Mouse (Mus musculus): ENCODE measurements around the gene Rcc1. TPM values are rescaled to one million over a fixed set of nuclear protein-coding genes. Genes with fewer than 3 reads are reported as not detected.

The Rcc1 gene
- total and polyA plus RNA-seq, 3 experiments: 4.3 to 16.9 (median 12.4) TPM

Other genes with a start within 250 kb of the Rcc1 start
- gene Oprd1, start 209.1 kb downstream of the Rcc1 start, total RNA-seq (2021): under 1 TPM; 0.63 to 0.90 TPM
- gene Oprd1, start 209.1 kb downstream of the Rcc1 start, polyA plus RNA-seq (2012; rRNA removed): 1.3 and 1.6 TPM in 2 replicates
- gene Ythdf2, start 141.3 kb downstream of the Rcc1 start, total RNA-seq (2021): 10 to 100 TPM; 48.5 to 64.4 TPM
- gene Ythdf2, start 141.3 kb downstream of the Rcc1 start, polyA plus RNA-seq (2012; rRNA removed): 17.2 and 19.9 TPM in 2 replicates
- gene Gmeb1, start 92.0 kb downstream of the Rcc1 start, total RNA-seq (2021): 10 to 100 TPM; 16.2 to 19.5 TPM
- gene Gmeb1, start 92.0 kb downstream of the Rcc1 start, polyA plus RNA-seq (2012; rRNA removed): 8.5 and 12.2 TPM in 2 replicates
- 10 to 100 TPM; 28.3 to 41.5 TPM for gene Taf12, start 79.2 kb downstream of the Rcc1 start, total RNA-seq (2021)
- 1.5 and 2.5 TPM in 2 replicates for gene Taf12, start 79.2 kb downstream of the Rcc1 start, polyA plus RNA-seq (2012; rRNA removed)
- gene Rab42, start 50.2 kb downstream of the Rcc1 start, total RNA-seq (2021): 1 to 10 TPM; 1.4 to 3.0 TPM
- 3.2 and 3.3 TPM in 2 replicates for gene Rab42, start 50.2 kb downstream of the Rcc1 start, polyA plus RNA-seq (2012; rRNA removed)
- 10 to 100 TPM; 31.6 to 36.4 TPM for gene Trnau1ap, start 24.1 kb downstream of the Rcc1 start, total RNA-seq (2021)
- gene Trnau1ap, start 24.1 kb downstream of the Rcc1 start, polyA plus RNA-seq (2012; rRNA removed): 14.9 and 16.5 TPM in 2 replicates
- 10 to 100 TPM; 47.0 to 79.3 TPM for gene Phactr4, start 68.9 kb upstream of the Rcc1 start, total RNA-seq (2021)
- 8.9 and 12.5 TPM in 2 replicates for gene Phactr4, start 68.9 kb upstream of the Rcc1 start, polyA plus RNA-seq (2012; rRNA removed)
- gene Med18, start 110.3 kb upstream of the Rcc1 start, total RNA-seq (2021): 1 to 10 TPM; 7.1 to 7.9 TPM
- gene Med18, start 110.3 kb upstream of the Rcc1 start, polyA plus RNA-seq (2012; rRNA removed): 1.5 and 2.2 TPM in 2 replicates
- 10 to 100 TPM; 15.6 to 32.1 TPM for gene Sesn2, start 156.9 kb upstream of the Rcc1 start, total RNA-seq (2021)
- 16.3 and 20.1 TPM in 2 replicates for gene Sesn2, start 156.9 kb upstream of the Rcc1 start, polyA plus RNA-seq (2012; rRNA removed)
- gene Atpif1, start 180.1 kb upstream of the Rcc1 start, total RNA-seq (2021): 100 to 1,000 TPM; 369 to 456 TPM
- gene Atpif1, start 180.1 kb upstream of the Rcc1 start, polyA plus RNA-seq (2012; rRNA removed): 31.5 and 38.6 TPM in 2 replicates
- gene Dnajc8, start 181.9 kb upstream of the Rcc1 start, total RNA-seq (2021): 100 to 1,000 TPM in 1 of 2 experiments, 10 to 100 TPM in 1; 93.2 to 112 TPM
- 8.5 and 11.2 TPM in 2 replicates for gene Dnajc8, start 181.9 kb upstream of the Rcc1 start, polyA plus RNA-seq (2012; rRNA removed)
- gene Ptafr, start 210.5 kb upstream of the Rcc1 start, total RNA-seq (2021): 1 to 10 TPM in 1 of 2 experiments, under 1 TPM in 1; 0.98 to 3.2 TPM
- gene Ptafr, start 210.5 kb upstream of the Rcc1 start, polyA plus RNA-seq (2012; rRNA removed): 1.6 and 2.2 TPM in 2 replicates